Mouse (Mus musculus) liver, postnatal 0 days (tissue): ENCODE measurements around the gene Nrip1.

Experiments used
- CTCF ChIP-seq: sonication (generic); IDR thresholded peaks from 2 replicates; pipeline ENCODE4 v1.5.1; 2016; ENCODE audit warnings: antibody characterized with exemption, low read depth
- EP300 ChIP-seq: IDR thresholded peaks from 2 replicates; pipeline ENCODE4 v1.6.1; 2016; ENCODE audit warnings: antibody characterized with exemption, low read depth, mild to moderate bottlenecking

DNA sequence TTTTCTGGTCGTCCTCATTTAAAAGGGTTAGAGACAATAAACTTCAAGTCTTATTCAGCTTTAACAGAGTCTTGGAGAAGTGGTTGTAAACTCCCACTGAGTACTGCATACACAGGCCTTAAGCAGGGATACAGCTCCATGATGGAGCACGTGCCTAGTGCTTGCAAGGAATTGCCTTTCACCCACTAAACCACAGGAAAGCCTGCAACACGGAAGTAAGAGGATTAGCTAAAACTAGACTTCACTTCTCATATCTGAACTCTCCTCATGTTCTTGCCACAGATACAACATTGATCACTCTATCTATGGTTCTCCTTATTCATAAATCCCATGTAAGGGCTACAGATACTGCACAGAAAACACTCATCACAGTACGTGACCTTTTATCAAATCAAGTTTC is 132.4 kb downstream of the Nrip1 start:
- no peak for TF ChIP-seq CTCF
- no peak for TF ChIP-seq EP300
